Comparison of ENCODE assay signal across 8 mouse cellular contexts in genomic region chr1:146498085-146498779, GRCm38 (mm10). TPM values are rescaled to one million over a fixed set of nuclear protein-coding genes. Genes with fewer than 3 reads are reported as not detected.
DNase-seq lines count a peak whose midpoint lies in the region; ATAC-seq and TF ChIP-seq lines count a peak whose summit lies in the region.

No protein-coding gene starts in this region.

- TF ChIP-seq CTCF in gastrocnemius, adult 2 months (IDR thresholded peaks at IDR 0.05) = no peak
- TF ChIP-seq CTCF in embryonic fibroblast, embryonic 13.5 days (IDR thresholded peaks at IDR 0.05; ENCODE audit: borderline replicate concordance, insufficient read depth, low read length) = no peak
- TF ChIP-seq CTCF in kidney, postnatal 0 days (IDR thresholded peaks at IDR 0.05; ENCODE audit: low read depth) = no peak

- H3K4me1 ChIP-seq in embryonic fibroblast, embryonic 13.5 days (ENCODE audit: control insufficient read depth, insufficient read depth, low read length) = no peaks in the 10 kb centered on the region
- no peaks in the 10 kb centered on the region for H3K4me1 ChIP-seq in kidney, postnatal 0 days (replicated peaks; ENCODE audit: insufficient read depth, low read length)
- no peaks in the 10 kb centered on the region for H3K4me1 ChIP-seq in stomach, embryonic 16.5 days (ENCODE audit: control insufficient read depth, insufficient read depth, low read length)

- 0 out of 2 replicates have a peak, but pooled peaks have one; percentile 29 for ATAC-seq in kidney, postnatal 0 days (replicated peaks; ENCODE audit: low FRiP score, low read depth)
- ATAC-seq in megakaryocyte progenitor cell, adult 5-6 weeks (replicated peaks; ENCODE audit: poor library complexity) = peak; percentile 3; the same call in 1 of the 2 replicates
- ATAC-seq in stomach, embryonic 16.5 days (ENCODE audit: insufficient read depth, low FRiP score) = no peak

- no peak overlapping the region for H3K9ac ChIP-seq in kidney, postnatal 0 days (ENCODE audit: low read depth, low read length)
- H3K9ac ChIP-seq in stomach, embryonic 16.5 days (ENCODE audit: low read length) = 0 out of 2 replicates have a peak overlapping the region, but pooled peaks have one; percentile 44

- H3K36me3 ChIP-seq in kidney, postnatal 0 days (ENCODE audit: insufficient read depth, low read length) = no peaks in the 10 kb centered on the region
- H3K36me3 ChIP-seq in stomach, embryonic 16.5 days (ENCODE audit: control insufficient read depth, insufficient read depth, low read length) = no peaks in the 10 kb centered on the region

- H3K9me3 ChIP-seq in kidney, postnatal 0 days (replicated peaks; ENCODE audit: low read length) = no peaks in the 10 kb centered on the region
- no peaks in the 10 kb centered on the region for H3K9me3 ChIP-seq in stomach, embryonic 16.5 days (replicated peaks; ENCODE audit: control insufficient read depth, low read length)

- DNase-seq in gastrocnemius, adult 2 months = no peak
- DNase-seq in gastrocnemius, adult 8-10 months (ENCODE audit: low spot score in 2 of 2) = no peak
- peak; percentile 35 for DNase-seq in ZHBTc4 (ENCODE audit: low read depth, low spot score)
- peak; percentile 17 for DNase-seq in kidney, postnatal 0 days (ENCODE audit: low spot score)
- DNase-seq in urinary bladder, postnatal 14 days (ENCODE audit: low spot score) = no peak

- intact Hi-C loops in gastrocnemius, adult 2 months (cut with DNase I) = no loop called here

- peak overlapping the region; percentile 35 for H3K4me3 ChIP-seq in gastrocnemius, adult 2 months
- H3K4me3 ChIP-seq in embryonic fibroblast, embryonic 13.5 days (ENCODE audit: insufficient read depth, low read length) = peak overlapping the region; percentile 28
- H3K4me3 ChIP-seq in kidney, postnatal 0 days (replicated peaks; ENCODE audit: low read depth, low read length) = peak overlapping the region; percentile 23
- H3K4me3 ChIP-seq in stomach, embryonic 16.5 days (replicated peaks; ENCODE audit: low read length) = peak overlapping the region; percentile 43

- no peak overlapping the region for H3K27ac ChIP-seq in gastrocnemius, adult 2 months
- H3K27ac ChIP-seq in embryonic fibroblast, embryonic 13.5 days (ENCODE audit: insufficient read depth, low read length) = no peak overlapping the region
- no peak overlapping the region for H3K27ac ChIP-seq in kidney, postnatal 0 days
- no peak overlapping the region for H3K27ac ChIP-seq in stomach, embryonic 16.5 days (ENCODE audit: low read length)

- H3K27me3 ChIP-seq in kidney, postnatal 0 days (ENCODE audit: insufficient read depth, low read length) = 0 out of 2 replicates have a peak, but pooled peaks cover 11% of the 10 kb centered on the region
- peaks cover 11% of the 10 kb centered on the region; the same call in 1 of the 2 replicates for H3K27me3 ChIP-seq in stomach, embryonic 16.5 days (ENCODE audit: control insufficient read depth, insufficient read depth, low read length)

- WGBS in kidney, postnatal 0 days = 1% methylated on average over 16 of the region's 16 CpGs
- under 1% methylated on average over 16 of the region's 16 CpGs for WGBS in stomach, embryonic 16.5 days

- no peak for TF ChIP-seq POLR2A in embryonic fibroblast, embryonic 13.5 days (IDR thresholded peaks at IDR 0.05; ENCODE audit: low read depth, low read length)

- peak overlapping the region; percentile 54 for H3K4me2 ChIP-seq in kidney, postnatal 0 days (ENCODE audit: low read length)
- peak overlapping the region; percentile 89 for H3K4me2 ChIP-seq in stomach, embryonic 16.5 days (ENCODE audit: low read depth, low read length)

RNA-seq across cellular contexts. Expression of gene Brinp3, which starts 3.7 kb away (rescaled TPM):
- not detected for total RNA-seq in gastrocnemius, adult 2 months (2021)
- total RNA-seq in gastrocnemius, adult 8-10 months (2022) = not detected
- polyA plus RNA-seq in embryonic fibroblast, embryonic 13.5 days (2011; ENCODE audit: insufficient read length, low read depth, missing spikeins) = 0.75 and 0.97 TPM in 2 replicates
- not detected in 2 replicates for polyA plus RNA-seq in kidney, postnatal 0 days (2015; fragmentation: Nextera tagmentation; extraction: Ambion mirVana)
- total RNA-seq in megakaryocyte progenitor cell, adult 5-6 weeks (2015) = not detected in 2 replicates
- total RNA-seq in megakaryocyte progenitor cell, adult 5-6 weeks (2017) = not detected in 2 replicates
- polyA plus RNA-seq in stomach, embryonic 16.5 days (2015; fragmentation: Nextera tagmentation; extraction: Ambion mirVana) = 1.7 and 2.1 TPM in 2 replicates

Comparison
In these comparisons a context has a peak if more than half of its experiments do, and no peak if none do; other contexts are left out.
1. DNase-seq: peak in ZHBTc4 (single experiment) and kidney, postnatal 0 days (single experiment); none in gastrocnemius, adult 2 months (single experiment), gastrocnemius, adult 8-10 months (0 of 2) and urinary bladder, postnatal 14 days (single experiment).
2. Peak in every context shown above with its lines, with median percentiles within 50 percentile points of each other: H3K4me3 ChIP-seq.